Mouse (Mus musculus) midbrain, embryonic 13.5 days (tissue): ENCODE data around the gene Ccnq. TPM values are rescaled to one million over a fixed set of nuclear protein-coding genes. Genes with fewer than 3 reads are reported as not detected.
A peak's percentile ranks its signal among the peaks of the same experiment; 100 is the strongest.

Experiments used
- ATAC-seq: fragments of 200-750 bp; cut with Nextera tagmentation; 2 replicates; pipeline ENCODE4 v1.8.0; 2017; ENCODE audit warnings: mild to moderate bottlenecking, moderate TSS enrichment, moderate library complexity
- H3K27ac ChIP-seq: fragments of 300-500 bp; sonication (generic); 2 replicates; pipeline ENCODE4 v1.5.1; 2015; ENCODE audit warnings: inconsistent platforms, mild to moderate bottlenecking, moderate library complexity
- H3K27me3 ChIP-seq: fragments of 300-500 bp; sonication (generic); 2 replicates; pipeline ENCODE4 v1.6.1; 2015; ENCODE audit warnings: mild to moderate bottlenecking, inconsistent platforms
- H3K36me3 ChIP-seq: fragments of 300-500 bp; sonication (generic); 2 replicates; pipeline ENCODE4 v1.6.1; 2015; ENCODE audit warnings: mild to moderate bottlenecking, inconsistent platforms
- H3K4me1 ChIP-seq: fragments of 300-500 bp; sonication (generic); replicated peaks from 2 replicates; pipeline ENCODE4 v1.6.1; 2015; ENCODE audit warnings: inconsistent platforms
- H3K4me2 ChIP-seq: fragments of 300-500 bp; sonication (generic); replicated peaks from 2 replicates; pipeline ENCODE4 v1.6.1; 2015; ENCODE audit warnings: moderate library complexity, mild to moderate bottlenecking, inconsistent platforms
- H3K4me3 ChIP-seq: fragments of 300-500 bp; sonication (generic); replicated peaks from 2 replicates; pipeline ENCODE4 v1.5.1; 2015; ENCODE audit warnings: mild to moderate bottlenecking, inconsistent platforms
- H3K9ac ChIP-seq: fragments of 300-500 bp; sonication (generic); replicated peaks from 2 replicates; pipeline ENCODE4 v1.6.1; 2015; ENCODE audit warnings: mild to moderate bottlenecking, inconsistent platforms
- H3K9me3 ChIP-seq: fragments of 300-500 bp; sonication (generic); 2 replicates; pipeline ENCODE4 v1.6.1; 2016; ENCODE audit warnings: mild to moderate bottlenecking, inconsistent platforms
- WGBS: fragments of 180-500 bp; shearing (Covaris S2); methylation state at CpG from one replicate; pipeline ENCODE4 v1.1.7; 2015; 5-methylcytosine and 5-hydroxymethylcytosine counted together
- polyA plus RNA-seq: library from polyadenylated mRNA; unstranded; fragments of >200 nt; fragmentation: Nextera tagmentation; extraction: Ambion mirVana; gene quantifications from 2 replicates; pipeline ENCODE4 v1.2.1, GENCODE M21; 2015

The Ccnq gene
- 33.2 and 34.3 TPM in 2 replicates for polyA plus RNA-seq

DNA sequence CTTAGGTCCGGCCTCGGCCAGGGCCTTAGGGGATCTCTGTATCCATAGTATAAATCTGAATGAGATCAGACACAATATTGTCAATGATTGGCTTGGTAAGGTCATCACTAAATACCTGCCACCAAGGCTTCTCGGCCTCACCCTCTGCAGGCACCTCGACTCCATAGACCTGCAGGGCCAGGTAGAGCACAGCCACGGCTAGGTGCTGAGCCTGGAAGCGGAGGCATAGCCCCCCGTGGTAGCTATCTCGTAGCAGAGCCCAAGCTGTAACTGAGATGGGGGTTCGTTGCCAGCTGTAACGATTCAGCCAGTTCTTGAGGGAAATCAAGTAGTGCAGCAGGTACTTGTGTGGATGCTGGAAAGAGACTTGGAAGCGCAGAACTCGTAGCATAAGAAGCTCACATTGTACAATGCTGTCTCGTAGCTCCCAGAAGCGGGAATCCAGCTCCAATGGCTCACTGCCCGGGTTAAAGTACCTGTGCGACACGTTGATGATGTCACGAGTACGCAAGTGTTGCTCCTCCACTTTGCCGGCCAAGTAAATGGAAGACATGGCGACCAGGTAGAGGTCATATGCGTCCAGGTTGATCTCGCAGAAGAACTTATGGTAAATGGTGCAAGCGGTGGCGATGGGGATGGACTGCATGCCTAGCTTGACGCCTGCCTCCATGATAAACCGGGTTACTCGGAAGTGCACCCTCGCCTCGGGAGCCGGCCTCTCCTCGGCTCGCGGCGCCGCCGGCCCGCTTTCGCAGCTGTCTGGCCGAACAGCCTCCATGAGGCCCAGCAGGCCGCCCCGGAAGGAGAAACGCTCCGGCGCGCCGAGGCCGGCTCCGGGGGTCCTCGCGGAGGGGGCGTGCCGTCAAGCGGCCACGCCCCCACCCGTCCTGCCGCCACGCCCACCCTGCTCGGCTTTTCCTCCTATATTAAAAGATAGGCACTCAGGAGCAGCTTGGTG, at the start of gene Ccnq:
Gene Ccnq, minus strand, starts transcription at position 845 of the 958 bp plus-strand sequence.
- 12% methylated on average over 58 of the region's 59 CpGs for WGBS
- peak; percentile 92 for ATAC-seq
- no peaks in the 10 kb centered on the region for H3K9me3 ChIP-seq

DNA sequence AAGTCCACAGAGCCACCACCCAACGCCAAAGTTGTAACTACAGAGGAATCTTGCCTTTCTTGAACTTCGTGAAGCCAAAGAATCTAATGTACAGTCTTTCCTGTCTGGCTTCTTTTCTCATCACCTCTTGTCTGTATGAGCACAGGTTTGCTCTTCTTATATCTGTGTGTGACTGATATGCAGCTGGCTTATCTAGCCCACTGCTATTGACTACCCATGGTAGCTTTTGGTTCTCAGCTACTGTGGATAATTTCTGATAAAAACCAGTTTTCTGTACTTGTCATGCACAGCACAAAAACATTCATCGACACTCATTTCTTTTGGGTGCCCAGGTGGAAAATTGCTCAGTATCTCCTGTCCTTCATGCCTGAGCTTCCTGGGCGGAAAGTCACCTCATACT, 49.6 kb upstream of the Ccnq start:
- Histone ChIP-seq H3K4me2 (no peak overlapping the region), H3K27me3 (peaks cover 14% of the 10 kb centered on the region), H3K36me3 (no peaks in the 10 kb centered on the region), H3K9ac (no peak overlapping the region), H3K4me1 (peaks cover 10% of the 10 kb centered on the region), H3K4me3 (no peak overlapping the region), H3K27ac (no peak overlapping the region), H3K9me3 (no peaks in the 10 kb centered on the region)
- ATAC-seq, result no peak
- WGBS, result 90% methylated on average over 4 of the region's 4 CpGs

More for the DNA sequence above, at the start of gene Ccnq:
- Histone ChIP-seq H3K36me3 (0 out of 2 replicates have a peak, but pooled peaks cover 4% of the 10 kb centered on the region), H3K4me1 (peaks cover 16% of the 10 kb centered on the region), H3K27ac (peak within 1 kb of the TSS; percentile 71), H3K4me3 (peak within 1 kb of the TSS; percentile 69), H3K9ac (peak within 1 kb of the TSS; percentile 73), H3K4me2 (peak within 1 kb of the TSS; percentile 77), H3K27me3 (no peaks in the 10 kb centered on the region)

DNA sequence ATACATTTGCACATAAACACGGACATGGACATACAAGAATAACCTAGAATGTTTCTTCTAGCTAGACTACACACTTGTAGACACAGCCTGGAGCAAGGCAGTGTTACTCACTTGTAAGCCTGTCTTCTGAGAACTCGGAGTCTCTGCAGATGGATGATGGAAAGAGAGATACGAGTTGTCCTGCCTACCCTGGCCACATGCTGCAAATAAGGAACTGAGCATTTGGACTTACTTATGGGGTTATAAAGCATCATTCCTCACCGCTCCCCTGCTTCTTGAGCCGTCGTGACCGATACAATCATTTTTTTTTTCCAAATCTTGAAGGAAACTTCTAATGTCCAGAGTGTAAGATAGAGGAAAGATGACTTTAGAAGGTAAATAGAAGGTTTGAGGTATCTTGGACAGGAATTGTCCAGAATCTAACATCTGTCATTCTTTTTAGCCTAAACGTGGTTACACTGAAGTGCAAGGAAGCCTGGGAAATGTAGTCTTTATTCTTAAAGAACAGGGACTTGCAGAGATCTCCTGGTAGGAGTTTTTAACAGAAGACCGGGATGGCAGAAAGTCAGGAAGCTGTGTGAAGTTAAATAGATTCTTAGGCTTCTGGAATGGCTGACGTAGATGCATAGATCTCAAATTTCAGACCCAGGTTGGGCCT, 44.7 kb upstream of the Ccnq start:
- WGBS, result 86% methylated on average over 10 of the region's 10 CpGs
- Histone ChIP-seq H3K4me3 (no peak overlapping the region), H3K9me3 (no peaks in the 10 kb centered on the region), H3K9ac (no peak overlapping the region), H3K4me2 (no peak overlapping the region), H3K27me3 (peaks cover 10% of the 10 kb centered on the region), H3K36me3 (no peaks in the 10 kb centered on the region), H3K27ac (no peak overlapping the region), H3K4me1 (peaks cover 22% of the 10 kb centered on the region)
- no peak for ATAC-seq

DNA sequence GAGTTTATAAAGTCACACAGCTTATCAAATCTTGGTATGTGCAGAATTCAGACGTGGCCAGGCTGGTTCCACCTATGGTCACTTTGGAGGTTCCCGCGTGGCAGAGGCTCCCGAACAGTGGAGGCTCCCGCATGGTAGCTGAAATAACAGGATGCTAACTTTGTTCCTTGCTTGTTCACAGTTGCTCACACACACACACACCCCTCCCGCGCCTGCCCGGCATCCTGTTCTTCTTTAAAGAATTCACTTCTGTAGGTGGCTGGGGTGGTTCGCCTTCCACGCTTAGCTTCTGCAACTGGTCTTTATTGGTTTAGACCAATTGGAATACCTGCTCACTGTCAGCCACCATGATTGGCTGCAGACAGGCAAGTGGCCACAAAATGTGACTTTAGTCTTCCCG, 41.6 kb upstream of the Ccnq start:
- H3K36me3 ChIP-seq, result no peaks in the 10 kb centered on the region
- H3K4me1 ChIP-seq, result peaks cover 37% of the 10 kb centered on the region
- no peak overlapping the region for H3K4me3 ChIP-seq
- H3K9ac ChIP-seq, result no peak overlapping the region
- no peak for ATAC-seq
- H3K4me2 ChIP-seq, result no peak overlapping the region
- no peaks in the 10 kb centered on the region for H3K9me3 ChIP-seq
- no peak overlapping the region for H3K27ac ChIP-seq
- 84% methylated on average over 11 of the region's 11 CpGs for WGBS
- peaks cover 10% of the 10 kb centered on the region for H3K27me3 ChIP-seq

DNA sequence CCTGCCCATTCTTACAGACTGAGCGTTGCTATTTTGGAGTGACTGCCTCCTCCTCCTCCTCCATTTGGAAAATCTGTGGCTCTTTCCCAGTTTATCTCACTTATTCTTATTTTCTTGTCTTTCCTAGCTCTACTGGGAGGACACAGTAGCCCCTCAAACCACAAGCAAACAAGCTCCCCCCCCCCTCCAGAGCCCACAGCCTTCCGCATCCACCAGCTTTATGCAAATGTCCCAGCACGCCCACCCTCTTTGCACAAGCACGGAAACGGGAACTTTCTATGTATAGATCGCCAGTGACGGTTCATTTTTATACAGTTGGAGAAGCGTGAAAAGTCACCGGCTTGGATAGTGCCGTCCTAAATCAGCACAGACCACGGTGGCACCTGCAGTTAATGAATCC, 40.9 kb upstream of the Ccnq start:
- Histone ChIP-seq H3K4me3 (no peak overlapping the region), H3K9ac (0 out of 2 replicates have a peak overlapping the region, but pooled peaks have one; percentile 10), H3K27me3 (peaks cover 10% of the 10 kb centered on the region; the same call in 1 of the 2 replicates), H3K9me3 (no peaks in the 10 kb centered on the region), H3K27ac (peak overlapping the region; percentile 67; the same call in 1 of the 2 replicates), H3K4me2 (peak overlapping the region; percentile 23; the same call in 1 of the 2 replicates), H3K4me1 (peaks cover 37% of the 10 kb centered on the region), H3K36me3 (no peaks in the 10 kb centered on the region)
- ATAC-seq, result no peak
- 28% methylated on average over 11 of the region's 11 CpGs for WGBS

DNA sequence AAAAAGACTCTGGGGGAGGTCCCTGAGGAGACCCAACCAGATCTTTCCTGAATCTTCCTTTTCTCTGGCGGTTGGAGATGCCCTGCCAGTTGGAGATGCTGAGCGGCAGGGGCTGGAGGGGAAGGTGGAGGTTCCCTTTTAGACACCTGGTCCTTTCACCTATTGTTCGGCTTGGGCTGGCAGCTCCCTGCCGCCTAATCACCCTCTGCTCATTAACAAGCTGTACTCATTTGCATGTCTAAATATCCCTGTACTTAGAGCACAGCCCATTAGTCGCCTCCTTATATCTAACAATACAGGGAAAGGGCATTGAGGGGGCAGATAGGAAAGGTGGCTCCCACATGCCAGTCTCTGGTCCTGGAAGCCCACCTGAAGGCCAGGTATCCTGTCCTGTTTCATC, 40.5 kb upstream of the Ccnq start:
- H3K4me1 ChIP-seq, result peaks cover 41% of the 10 kb centered on the region
- peak overlapping the region; percentile 23; the same call in 1 of the 2 replicates for H3K4me2 ChIP-seq
- H3K27ac ChIP-seq, result peak overlapping the region; percentile 67
- H3K9ac ChIP-seq, result no peak overlapping the region
- H3K36me3 ChIP-seq, result no peaks in the 10 kb centered on the region
- H3K4me3 ChIP-seq, result no peak overlapping the region
- WGBS, result 32% methylated on average over 5 of the region's 5 CpGs
- ATAC-seq, result 0 out of 2 replicates have a peak, but pooled peaks have one; percentile 47
- peaks cover 10% of the 10 kb centered on the region; the same call in 1 of the 2 replicates for H3K27me3 ChIP-seq
- H3K9me3 ChIP-seq, result no peaks in the 10 kb centered on the region

DNA sequence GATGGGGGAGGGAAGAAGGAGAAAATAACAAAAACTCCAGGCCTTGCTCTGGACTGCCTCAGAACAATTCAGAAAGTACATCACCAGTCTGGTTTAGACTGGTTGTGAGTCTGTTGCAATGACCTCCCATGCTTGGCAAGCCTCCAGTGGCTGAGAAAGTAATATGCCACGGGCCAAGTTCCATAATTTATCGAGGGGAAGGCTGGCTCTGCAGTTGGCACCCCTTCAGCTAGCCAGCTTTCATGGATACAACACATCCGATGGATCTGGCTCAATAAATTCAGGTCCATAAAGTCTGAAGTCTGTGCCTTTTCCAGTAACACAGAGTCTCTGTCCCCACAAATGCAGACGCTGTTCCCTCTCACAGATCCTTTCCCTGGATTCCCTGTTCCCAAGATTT, 40.1 kb upstream of the Ccnq start:
- no peak overlapping the region for H3K9ac ChIP-seq

DNA sequence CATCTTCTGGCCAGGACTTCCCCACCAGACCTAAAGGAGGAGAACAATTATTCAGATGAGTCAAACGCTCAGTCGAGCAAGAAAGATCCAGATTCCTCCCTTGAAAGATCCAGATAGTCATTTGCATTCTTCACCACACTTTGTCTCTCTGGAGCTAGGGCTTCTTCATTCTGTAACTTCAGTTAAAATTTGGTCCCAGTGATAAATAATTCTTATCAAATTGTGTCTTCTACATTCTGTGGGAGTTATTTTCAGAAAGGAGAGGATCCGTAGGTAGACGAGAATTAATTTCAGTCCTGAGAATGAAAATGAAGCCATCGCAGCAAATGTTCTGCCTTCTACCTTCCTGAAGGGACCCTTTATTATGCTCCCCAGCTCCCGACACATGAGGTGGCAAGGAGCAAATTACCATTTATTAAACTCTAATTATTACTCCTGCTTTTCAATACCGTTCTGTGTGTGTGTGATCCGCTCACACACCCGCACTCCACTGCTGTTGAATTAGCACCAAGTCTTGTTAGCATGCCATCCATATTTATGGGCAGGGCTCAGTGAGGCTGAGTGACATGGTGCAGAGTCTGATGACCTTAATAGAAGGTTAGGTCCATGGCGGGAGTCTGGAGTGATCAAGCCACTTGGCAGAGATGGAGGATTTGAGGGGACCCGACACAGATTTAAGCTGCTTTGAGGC, 38.0 kb upstream of the Ccnq start:
- H3K27ac ChIP-seq, result peak overlapping the region; percentile 61; the same call in 1 of the 2 replicates

More for the DNA sequence above, 40.1 kb upstream of the Ccnq start:
- 55% methylated on average over 4 of the region's 4 CpGs for WGBS
- no peak overlapping the region for H3K4me2 ChIP-seq
- H3K4me3 ChIP-seq, result no peak overlapping the region
- peaks cover 10% of the 10 kb centered on the region; the same call in 1 of the 2 replicates for H3K27me3 ChIP-seq
- H3K27ac ChIP-seq, result peak overlapping the region; percentile 67
- peak; percentile 37; the same call in 1 of the 2 replicates for ATAC-seq
- no peaks in the 10 kb centered on the region for H3K9me3 ChIP-seq
- peaks cover 44% of the 10 kb centered on the region for H3K4me1 ChIP-seq
- H3K36me3 ChIP-seq, result no peaks in the 10 kb centered on the region

DNA sequence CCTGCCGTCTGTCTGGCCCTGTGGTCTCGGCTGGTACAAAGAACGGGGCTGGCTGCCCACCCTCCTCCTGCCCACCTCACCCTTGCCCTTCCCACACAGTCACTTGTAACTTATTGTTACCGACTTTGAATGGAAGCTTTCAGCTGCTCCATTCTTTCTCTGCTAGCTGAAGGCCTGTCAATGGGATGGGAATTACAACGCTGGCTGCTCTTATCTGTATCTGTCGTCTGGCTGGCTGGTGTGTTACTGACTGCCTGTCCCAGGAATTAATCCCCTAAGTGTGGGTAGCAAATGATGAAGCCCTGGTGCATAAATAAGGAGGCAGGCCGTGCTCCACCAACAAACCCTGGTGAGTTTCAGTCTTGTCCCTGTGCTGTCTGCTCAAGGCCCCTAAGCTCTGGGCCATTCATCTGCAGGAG, 34.5 kb upstream of the Ccnq start:
- ATAC-seq, result peak; percentile 79
- Histone ChIP-seq H3K9me3 (no peaks in the 10 kb centered on the region), H3K27ac (peak overlapping the region; percentile 76), H3K9ac (no peak overlapping the region; the same call in 1 of the 2 replicates), H3K4me1 (peaks cover 56% of the 10 kb centered on the region), H3K4me3 (no peak overlapping the region), H3K27me3 (peaks cover 3% of the 10 kb centered on the region; the same call in 1 of the 2 replicates), H3K36me3 (no peaks in the 10 kb centered on the region), H3K4me2 (0 out of 2 replicates have a peak overlapping the region, but pooled peaks have one; percentile 1)
- 11% methylated on average over 7 of the region's 7 CpGs for WGBS

More for the DNA sequence above, 38.0 kb upstream of the Ccnq start:
- Histone ChIP-seq H3K4me2 (no peak overlapping the region), H3K36me3 (no peaks in the 10 kb centered on the region), H3K9me3 (no peaks in the 10 kb centered on the region), H3K27me3 (peaks cover 10% of the 10 kb centered on the region), H3K9ac (no peak overlapping the region), H3K4me1 (peaks cover 56% of the 10 kb centered on the region), H3K4me3 (no peak overlapping the region)
- 43% methylated on average over 11 of the region's 11 CpGs for WGBS
- ATAC-seq, result no peak

DNA sequence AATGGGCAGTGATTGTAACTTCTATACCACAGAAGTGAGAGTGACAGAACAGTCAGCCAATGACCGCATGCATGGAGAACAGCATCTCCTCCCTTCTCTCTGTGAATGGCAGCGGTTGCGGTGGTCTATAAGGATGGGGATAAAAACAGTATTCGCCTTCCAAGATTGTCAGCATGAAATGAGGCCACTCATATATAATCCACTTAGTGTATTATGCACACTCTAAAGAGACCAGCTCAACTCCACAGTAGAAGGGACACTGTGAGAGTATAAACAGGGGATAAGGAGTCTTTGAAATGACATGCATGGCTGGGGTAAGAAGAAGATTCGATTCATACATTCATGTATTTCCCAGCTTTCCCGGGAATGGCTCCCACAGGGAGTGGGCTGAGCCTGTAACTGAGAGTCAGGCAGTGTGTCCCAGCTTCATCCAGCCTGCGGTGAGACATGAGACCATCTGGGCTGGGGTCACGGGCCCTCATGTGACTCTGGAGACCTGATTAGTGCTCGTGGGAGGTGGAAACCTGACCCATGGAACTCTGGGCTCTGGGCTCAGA, 31.3 kb upstream of the Ccnq start:
- no peak for ATAC-seq
- WGBS, result 52% methylated on average over 9 of the region's 9 CpGs
- H3K4me2 ChIP-seq, result no peak overlapping the region
- peaks cover 6% of the 10 kb centered on the region; the same call in 1 of the 2 replicates for H3K27me3 ChIP-seq
- peaks cover 50% of the 10 kb centered on the region for H3K4me1 ChIP-seq
- no peaks in the 10 kb centered on the region for H3K9me3 ChIP-seq
- H3K4me3 ChIP-seq, result no peak overlapping the region
- no peak overlapping the region; the same call in 1 of the 2 replicates for H3K27ac ChIP-seq
- no peaks in the 10 kb centered on the region for H3K36me3 ChIP-seq
- peak overlapping the region; percentile 32; the same call in 1 of the 2 replicates for H3K9ac ChIP-seq

DNA sequence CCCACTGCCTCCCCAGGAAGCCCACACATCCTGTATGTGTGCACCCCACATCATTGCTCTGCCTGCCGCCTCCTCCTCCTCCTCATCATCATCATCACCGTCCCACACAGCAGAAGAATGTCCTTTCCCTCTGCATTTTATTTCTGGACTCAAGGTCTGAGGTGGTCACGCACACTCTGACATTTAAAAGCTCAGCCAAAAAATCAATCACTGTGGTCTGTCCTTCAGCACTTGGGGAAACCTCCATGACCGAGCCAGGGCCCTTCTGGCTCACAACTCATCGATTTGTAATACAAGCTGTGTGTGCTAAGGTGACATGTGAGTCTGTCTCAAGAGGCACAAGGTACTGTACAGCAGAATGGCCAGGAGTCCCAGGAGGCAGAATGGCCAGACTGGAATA, 30.8 kb upstream of the Ccnq start:
- Histone ChIP-seq H3K4me1 (peaks cover 54% of the 10 kb centered on the region), H3K27me3 (peaks cover 6% of the 10 kb centered on the region; the same call in 1 of the 2 replicates), H3K36me3 (no peaks in the 10 kb centered on the region), H3K9ac (no peak overlapping the region), H3K27ac (no peak overlapping the region), H3K9me3 (no peaks in the 10 kb centered on the region), H3K4me2 (no peak overlapping the region), H3K4me3 (no peak overlapping the region)
- WGBS, result 86% methylated on average over 5 of the region's 5 CpGs
- no peak for ATAC-seq
